Mouse (Mus musculus) hindbrain, embryonic 11.5 days (tissue): Measurements from ENCODE around the gene Dicer1. TPM values are rescaled to one million over a fixed set of nuclear protein-coding genes. Genes with fewer than 3 reads are reported as not detected.
A peak's percentile ranks its signal among the peaks of the same experiment; 100 is the strongest.
"Not testable (repeated sequence)": the region's sequence is repeated elsewhere in the genome, so short reads cannot be mapped to it uniquely, and the experiment has no call there.

ENCODE experiments used
- ATAC-seq: fragments of 200-750 bp; cut with Nextera tagmentation; 2 replicates; pipeline ENCODE4 v1.8.0; 2017; ENCODE audit warnings: mild to moderate bottlenecking, moderate TSS enrichment, moderate library complexity; ENCODE audit not compliant: low FRiP score
- DNase-seq: peaks from one replicate; pipeline ENCODE4 v3.0.0-alpha.2; 2015; ENCODE audit warnings: low spot score
- H3K27ac ChIP-seq: fragments of 300-500 bp; sonication (generic); 2 replicates; pipeline ENCODE4 v1.5.1; 2014; ENCODE audit warnings: mild to moderate bottlenecking, low read depth, low read length
- H3K27me3 ChIP-seq: fragments of 300-500 bp; sonication (generic); 2 replicates; pipeline ENCODE4 v1.6.1; 2014; ENCODE audit warnings: mild to moderate bottlenecking, low read length, moderate library complexity, mixed read lengths; ENCODE audit not compliant: control insufficient read depth, insufficient read depth
- H3K36me3 ChIP-seq: fragments of 300-500 bp; sonication (generic); 2 replicates; pipeline ENCODE4 v1.6.1; 2014; ENCODE audit warnings: mild to moderate bottlenecking, low read length, moderate library complexity, mixed read lengths; ENCODE audit not compliant: control insufficient read depth, insufficient read depth
- H3K4me1 ChIP-seq: fragments of 300-500 bp; sonication (generic); replicated peaks from 2 replicates; pipeline ENCODE4 v1.6.1; 2014; ENCODE audit warnings: low read length, mixed read lengths; ENCODE audit not compliant: control insufficient read depth, insufficient read depth
- H3K4me2 ChIP-seq: fragments of 300-500 bp; sonication (generic); replicated peaks from 2 replicates; pipeline ENCODE4 v1.6.1; 2014; ENCODE audit warnings: mild to moderate bottlenecking, low read depth, low read length
- H3K4me3 ChIP-seq: fragments of 300-500 bp; sonication (generic); 2 replicates; pipeline ENCODE4 v1.5.1; 2014; ENCODE audit warnings: low read depth, low read length
- H3K9ac ChIP-seq: fragments of 300-500 bp; sonication (generic); 2 replicates; pipeline ENCODE4 v1.6.1; 2014; ENCODE audit warnings: low read depth, low read length
- H3K9me3 ChIP-seq: fragments of 300-500 bp; sonication (generic); 2 replicates; pipeline ENCODE4 v1.6.1; 2016; ENCODE audit warnings: low read length; ENCODE audit not compliant: control insufficient read depth
- WGBS: fragments of 180-500 bp; shearing (Covaris S2); extraction: QIAGEN DNeasy Blood & Tissue Kit; methylation state at CpG from one replicate; pipeline ENCODE4 v1.1.7; 2014; 5-methylcytosine and 5-hydroxymethylcytosine counted together
- polyA plus RNA-seq: library from polyadenylated mRNA; unstranded; fragments of >200 nt; fragmentation: Nextera tagmentation; extraction: Ambion mirVana; gene quantifications from 2 replicates; pipeline ENCODE4 v1.2.1, GENCODE M21; 2014

The Dicer1 gene
- polyA plus RNA-seq, 1 experiment from 2014 or later = 54.0 TPM

DNA sequence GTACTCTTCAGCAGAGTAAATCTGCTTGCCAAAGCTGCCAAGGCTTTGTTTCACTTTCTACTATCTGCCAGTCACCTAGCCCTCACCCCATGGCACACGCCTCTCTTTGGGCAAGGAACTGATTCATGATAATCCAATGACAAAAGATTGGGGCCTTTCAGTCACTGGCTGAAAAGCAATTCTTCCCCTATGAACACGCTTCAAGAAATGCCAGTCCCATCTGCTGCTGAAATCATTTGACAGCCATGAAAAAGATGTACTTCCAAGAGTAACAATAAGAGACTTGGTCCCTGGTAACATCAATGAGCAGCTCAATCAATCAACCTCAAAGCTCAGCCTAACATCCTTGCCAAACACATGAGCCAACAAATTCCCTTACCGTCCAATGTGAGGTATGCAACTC, 15.8 kb downstream of the Dicer1 start:
- H3K4me2 ChIP-seq = no peak overlapping the region
- DNase-seq = peak; percentile 17
- H3K27ac ChIP-seq = no peak overlapping the region
- peaks cover 3% of the 10 kb centered on the region for H3K4me1 ChIP-seq
- no peaks in the 10 kb centered on the region for H3K27me3 ChIP-seq
- peak; percentile 26; the same call in 1 of the 2 replicates for ATAC-seq
- H3K9me3 ChIP-seq = no peaks in the 10 kb centered on the region
- WGBS = 43% methylated on average over 3 of the region's 3 CpGs
- H3K4me3 ChIP-seq = no peak overlapping the region
- no peaks in the 10 kb centered on the region for H3K36me3 ChIP-seq
- no peak overlapping the region for H3K9ac ChIP-seq

DNA sequence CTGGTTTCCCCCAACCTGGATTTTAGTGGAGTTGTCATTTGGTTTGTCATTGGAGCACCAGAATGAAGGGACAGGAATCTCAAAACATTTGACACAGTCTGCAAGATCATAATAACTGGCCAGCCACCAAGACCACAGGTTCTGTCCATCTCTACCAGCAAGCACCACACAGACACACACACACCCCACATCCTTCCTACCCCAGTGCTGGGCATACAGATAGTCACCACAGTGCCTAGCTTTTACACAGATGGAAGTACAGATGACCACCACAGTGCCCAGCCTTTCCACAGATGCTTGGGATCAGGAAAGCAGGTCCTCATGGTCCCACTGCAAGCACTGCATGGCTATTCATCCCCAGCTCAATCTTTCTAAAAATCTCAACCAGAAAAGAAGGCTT, 18.6 kb downstream of the Dicer1 start:
- no peak overlapping the region for H3K9ac ChIP-seq
- no peak for ATAC-seq
- H3K4me2 ChIP-seq = no peak overlapping the region
- no peaks in the 10 kb centered on the region for H3K36me3 ChIP-seq
- H3K27me3 ChIP-seq = no peaks in the 10 kb centered on the region
- DNase-seq = no peak
- no peak overlapping the region for H3K4me3 ChIP-seq
- H3K27ac ChIP-seq = no peak overlapping the region
- peaks cover 3% of the 10 kb centered on the region for H3K4me1 ChIP-seq
- H3K9me3 ChIP-seq = no peaks in the 10 kb centered on the region

DNA sequence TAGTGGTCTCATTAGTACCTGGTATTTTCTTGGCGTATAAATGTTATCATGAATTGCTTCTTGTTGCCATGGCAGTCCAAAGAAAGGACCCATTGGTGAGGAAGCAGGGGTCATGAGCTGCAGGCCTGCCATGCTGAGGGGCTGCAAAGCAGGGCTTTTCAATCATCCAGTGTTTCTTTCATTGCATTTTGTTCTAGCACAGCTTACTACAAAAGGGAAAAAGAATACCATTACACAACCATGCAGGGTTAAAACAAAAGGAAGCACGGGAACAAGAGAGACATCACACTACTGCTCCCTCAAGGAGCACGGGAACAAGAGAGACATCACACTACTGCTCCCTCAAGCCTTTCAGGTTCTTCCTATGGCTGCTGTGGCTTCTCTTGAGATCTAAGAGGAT, 20.0 kb downstream of the Dicer1 start:
- H3K4me3 ChIP-seq = no peak overlapping the region
- H3K4me2 ChIP-seq = no peak overlapping the region
- peak; percentile 67 for ATAC-seq
- H3K27ac ChIP-seq = no peak overlapping the region
- H3K4me1 ChIP-seq = peaks cover 3% of the 10 kb centered on the region
- WGBS = 37% methylated on average over 3 of the region's 3 CpGs
- no peaks in the 10 kb centered on the region for H3K27me3 ChIP-seq
- H3K9me3 ChIP-seq = no peaks in the 10 kb centered on the region
- DNase-seq = peak; percentile 50
- no peaks in the 10 kb centered on the region for H3K36me3 ChIP-seq
- H3K9ac ChIP-seq = no peak overlapping the region

DNA sequence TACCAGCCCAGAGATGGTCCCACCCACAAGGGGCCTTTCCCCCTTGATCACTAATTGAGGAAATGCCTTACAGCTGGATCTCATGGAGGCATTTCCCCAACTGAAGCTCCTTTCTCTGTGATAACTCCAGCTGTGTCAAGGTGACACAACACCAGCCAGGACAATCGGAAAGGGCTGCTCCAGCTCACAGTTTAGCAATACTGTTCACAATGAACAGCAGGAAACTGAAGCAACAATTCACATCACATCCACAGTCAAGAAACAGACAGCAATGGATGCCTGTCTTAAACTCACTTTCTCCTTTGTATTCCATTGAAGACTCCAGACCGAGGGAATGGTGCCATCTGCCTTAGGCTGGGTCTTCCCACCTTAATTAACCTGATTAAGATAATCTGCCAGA, 25.3 kb downstream of the Dicer1 start:
- H3K4me1 ChIP-seq, H3K4me3 ChIP-seq, H3K4me2 ChIP-seq, DNase-seq, ATAC-seq, H3K9me3 ChIP-seq, H3K27me3 ChIP-seq, H3K9ac ChIP-seq, H3K27ac ChIP-seq, H3K36me3 ChIP-seq: not testable (repeated sequence)
- 82% methylated on average over 2 of the region's 2 CpGs for WGBS

DNA sequence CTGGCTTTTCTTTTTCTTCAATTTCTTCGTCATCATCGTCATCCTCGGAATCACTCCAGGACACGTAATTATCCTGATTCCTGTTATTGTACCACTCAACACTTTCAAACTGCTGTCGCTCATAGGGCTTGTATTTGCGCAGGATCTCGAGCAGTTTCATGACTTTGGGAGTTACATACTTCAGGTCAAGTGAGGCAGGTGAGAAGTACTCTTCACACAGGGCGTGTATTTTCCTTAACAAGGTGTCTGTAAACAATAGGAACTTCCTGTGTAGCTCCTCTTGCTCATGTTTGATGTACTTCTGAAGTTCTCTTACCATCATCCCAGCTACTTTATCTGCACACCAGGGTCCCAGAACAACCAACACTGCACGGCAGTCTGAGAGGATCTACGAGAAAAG, 29.7 kb downstream of the Dicer1 start:
- Histone ChIP-seq H3K4me2 (no peak overlapping the region), H3K9ac (no peak overlapping the region), H3K27ac (no peak overlapping the region), H3K9me3 (no peaks in the 10 kb centered on the region), H3K36me3 (peaks cover 6% of the 10 kb centered on the region; the same call in 1 of the 2 replicates), H3K4me1 (no peaks in the 10 kb centered on the region), H3K27me3 (no peaks in the 10 kb centered on the region), H3K4me3 (no peak overlapping the region)
- DNase-seq = no peak
- WGBS = 96% methylated on average over 10 of the region's 10 CpGs
- no peak for ATAC-seq

DNA sequence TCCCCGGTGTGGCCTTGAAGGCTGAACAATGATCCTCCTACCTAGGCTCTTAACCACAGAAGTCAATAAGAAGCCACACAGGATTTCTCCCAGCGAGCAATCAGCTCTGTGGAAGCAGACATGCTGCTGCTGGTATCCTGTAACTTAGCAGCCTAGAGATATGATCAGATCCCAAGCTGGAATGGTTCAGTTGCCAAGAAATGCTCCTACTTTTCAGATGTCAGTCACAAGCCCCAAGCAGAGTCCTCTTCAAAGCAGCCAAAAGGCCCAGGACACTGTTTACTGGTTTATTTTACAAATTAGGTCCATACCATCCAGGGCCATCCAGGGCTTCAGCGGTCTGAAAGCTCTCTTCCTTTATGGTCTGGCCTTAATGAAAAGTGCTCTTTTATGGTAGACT, 30.7 kb downstream of the Dicer1 start:
- WGBS = 91% methylated on average over 3 of the region's 3 CpGs
- ATAC-seq (no peak), DNase-seq (no peak)
- H3K4me3 ChIP-seq = no peak overlapping the region
- no peak overlapping the region for H3K4me2 ChIP-seq
- H3K27ac ChIP-seq = no peak overlapping the region
- peaks cover 6% of the 10 kb centered on the region; the same call in 1 of the 2 replicates for H3K36me3 ChIP-seq
- H3K9ac ChIP-seq = no peak overlapping the region
- H3K9me3 ChIP-seq = no peaks in the 10 kb centered on the region
- H3K4me1 ChIP-seq = no peaks in the 10 kb centered on the region
- no peaks in the 10 kb centered on the region for H3K27me3 ChIP-seq

DNA sequence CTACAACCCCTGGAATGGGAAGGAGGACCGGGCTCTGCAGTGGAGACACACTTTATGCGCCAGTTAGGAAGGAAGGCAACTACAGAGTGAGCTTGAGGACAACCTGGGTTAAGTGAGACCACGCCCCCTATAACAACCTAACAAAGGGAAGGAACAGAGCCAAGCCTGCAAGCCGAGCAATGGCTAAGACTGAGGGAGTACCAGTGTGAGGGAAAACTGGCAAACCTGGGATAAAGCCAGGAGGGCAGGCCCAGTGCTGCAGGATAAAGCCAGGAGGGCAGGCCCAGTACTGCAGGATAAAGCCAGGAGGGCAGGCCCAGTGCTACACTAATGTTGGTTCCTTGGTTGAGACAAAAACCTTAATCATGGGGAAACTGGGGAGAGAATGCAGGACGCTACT, 32.8 kb downstream of the Dicer1 start:
- Histone ChIP-seq H3K4me3 (no peak overlapping the region), H3K4me2 (no peak overlapping the region), H3K36me3 (peaks cover 6% of the 10 kb centered on the region; the same call in 1 of the 2 replicates), H3K9me3 (no peaks in the 10 kb centered on the region), H3K27ac (no peak overlapping the region), H3K4me1 (no peaks in the 10 kb centered on the region), H3K27me3 (no peaks in the 10 kb centered on the region), H3K9ac (no peak overlapping the region)
- WGBS = 90% methylated on average over 5 of the region's 5 CpGs
- ATAC-seq (no peak), DNase-seq (no peak)

DNA sequence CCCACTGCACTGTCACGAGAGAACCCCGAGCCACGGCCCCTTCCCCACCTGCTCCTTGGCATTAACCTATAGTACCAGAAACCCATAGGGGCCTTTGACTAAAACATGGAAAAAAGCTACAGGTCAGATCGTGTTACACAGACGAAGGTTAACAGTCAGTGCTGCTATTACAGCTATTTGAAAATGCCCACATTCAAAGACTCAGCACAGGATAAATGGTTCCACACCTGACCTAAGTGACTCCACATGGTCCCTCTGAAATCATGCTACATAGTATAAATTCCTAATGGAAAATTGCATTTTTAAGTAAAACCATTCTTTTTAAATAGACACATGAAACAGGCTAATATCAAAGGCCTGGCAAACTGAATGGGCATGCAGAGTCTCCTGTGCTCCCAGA, 35.3 kb downstream of the Dicer1 start:
- DNase-seq = no peak
- H3K36me3 ChIP-seq = peaks cover 4% of the 10 kb centered on the region; the same call in 1 of the 2 replicates
- WGBS = 83% methylated on average over 5 of the region's 5 CpGs

DNA sequence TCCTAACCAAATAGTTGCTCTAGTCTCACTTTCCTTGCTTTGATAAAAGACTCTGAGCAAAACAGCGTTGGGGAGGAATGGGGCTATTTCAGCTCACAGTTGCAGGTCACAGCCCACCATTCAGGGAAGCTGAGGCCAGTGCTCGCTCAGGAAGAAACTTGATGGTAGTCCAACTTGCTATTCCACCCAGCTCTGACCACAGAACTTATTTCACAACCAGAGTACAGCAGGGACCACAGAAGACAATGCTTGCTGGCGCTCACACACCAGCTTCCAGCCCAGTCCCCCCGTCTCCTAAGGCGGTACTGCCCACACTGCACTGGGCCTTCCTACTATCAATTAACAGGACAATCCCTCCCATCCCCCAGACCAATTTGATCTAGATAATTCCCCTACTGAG, 36.3 kb downstream of the Dicer1 start:
- H3K36me3 ChIP-seq = peaks cover 4% of the 10 kb centered on the region; the same call in 1 of the 2 replicates
- H3K9me3 ChIP-seq = no peaks in the 10 kb centered on the region
- 94% methylated on average over 5 of the region's 5 CpGs for WGBS

More for the DNA sequence above, 35.3 kb downstream of the Dicer1 start:
- Histone ChIP-seq H3K4me1 (no peaks in the 10 kb centered on the region), H3K9ac (no peak overlapping the region), H3K4me3 (no peak overlapping the region), H3K4me2 (no peak overlapping the region), H3K27me3 (no peaks in the 10 kb centered on the region), H3K9me3 (no peaks in the 10 kb centered on the region), H3K27ac (no peak overlapping the region)
- ATAC-seq = no peak

More for the DNA sequence above, 36.3 kb downstream of the Dicer1 start:
- no peak overlapping the region for H3K4me3 ChIP-seq
- H3K27ac ChIP-seq = no peak overlapping the region
- no peak for ATAC-seq
- no peaks in the 10 kb centered on the region for H3K4me1 ChIP-seq
- no peaks in the 10 kb centered on the region for H3K27me3 ChIP-seq
- no peak overlapping the region for H3K9ac ChIP-seq
- no peak overlapping the region for H3K4me2 ChIP-seq
- no peak for DNase-seq
